Mouse (Mus musculus) thymus, adult 18-20 months (tissue): ENCODE data around the gene Sirt3.

Source experiments
- DNase-seq, 2 experiments: peaks; one replicate each; pipeline ENCODE4 v3.0.0; 2022; ENCODE audit warnings: mixed read lengths in 2 of 2

Gene Sirt3

GRCm38 (mm10) chr7:140881696-140882468, at the start of gene Sirt3, which contains the start of gene Psmd13:
Gene Sirt3 (minus strand): TSS chr7:140882309.
Gene Psmd13 (plus strand): TSS chr7:140881968.
- DNase-seq: peak; percentile 85 to 89

GRCm38 (mm10) chr7:140927181-140927580, 45.1 kb upstream of the Sirt3 start:
- no peak for DNase-seq

DNA sequence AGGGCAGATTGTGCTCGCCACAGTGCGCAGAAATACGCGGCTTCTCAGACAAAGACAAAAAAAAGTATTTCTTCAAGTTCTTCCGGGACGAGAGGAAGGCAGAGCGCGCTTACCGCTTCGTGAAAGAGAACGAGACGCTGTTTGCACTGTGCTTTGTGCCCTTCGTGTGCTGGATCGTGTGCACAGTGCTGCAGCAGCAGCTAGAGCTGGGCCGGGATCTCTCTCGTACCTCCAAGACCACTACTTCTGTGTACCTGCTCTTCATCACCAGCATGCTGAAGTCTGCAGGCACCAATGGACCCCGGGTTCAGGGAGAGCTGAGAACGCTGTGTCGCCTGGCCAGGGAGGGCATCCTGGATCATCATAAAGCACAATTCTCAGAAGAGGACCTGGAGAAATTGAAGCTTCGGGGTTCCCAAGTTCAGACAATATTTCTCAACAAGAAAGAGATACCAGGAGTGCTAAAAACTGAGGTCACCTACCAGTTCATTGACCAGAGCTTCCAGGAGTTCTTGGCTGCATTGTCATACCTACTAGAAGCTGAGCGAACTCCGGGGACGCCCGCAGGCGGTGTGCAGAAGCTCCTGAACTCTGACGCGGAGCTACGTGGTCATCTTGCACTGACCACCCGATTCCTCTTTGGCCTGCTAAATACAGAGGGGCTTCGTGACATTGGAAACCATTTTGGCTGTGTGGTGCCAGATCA, 41.1 kb upstream of the Sirt3 start:
- DNase-seq: no peak

DNA sequence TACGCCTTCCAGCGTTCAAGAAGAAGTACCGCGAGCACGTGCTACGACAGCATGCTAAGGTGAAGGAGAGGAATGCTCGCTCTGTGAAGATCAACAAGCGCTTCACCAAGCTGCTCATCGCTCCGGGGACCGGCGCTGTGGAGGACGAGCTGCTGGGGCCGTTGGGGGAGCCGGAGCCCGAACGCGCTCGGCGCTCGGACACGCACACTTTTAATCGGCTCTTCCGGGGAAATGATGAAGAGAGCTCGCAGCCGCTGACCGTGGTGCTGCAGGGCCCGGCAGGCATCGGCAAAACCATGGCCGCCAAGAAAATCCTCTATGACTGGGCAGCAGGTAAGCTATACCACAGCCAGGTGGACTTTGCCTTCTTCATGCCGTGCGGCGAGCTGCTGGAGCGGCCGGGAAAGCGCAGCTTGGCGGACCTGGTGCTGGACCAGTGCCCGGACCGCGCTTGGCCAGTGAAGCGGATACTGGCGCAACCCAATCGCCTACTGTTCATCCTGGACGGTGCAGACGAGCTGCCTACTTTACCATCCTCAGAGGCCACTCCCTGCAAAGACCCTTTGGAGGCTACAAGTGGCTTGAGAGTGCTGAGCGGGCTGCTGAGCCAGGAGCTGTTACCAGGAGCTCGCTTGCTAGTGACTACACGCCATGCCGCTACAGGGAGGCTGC, 40.4 kb upstream of the Sirt3 start:
- DNase-seq: no peak

DNA sequence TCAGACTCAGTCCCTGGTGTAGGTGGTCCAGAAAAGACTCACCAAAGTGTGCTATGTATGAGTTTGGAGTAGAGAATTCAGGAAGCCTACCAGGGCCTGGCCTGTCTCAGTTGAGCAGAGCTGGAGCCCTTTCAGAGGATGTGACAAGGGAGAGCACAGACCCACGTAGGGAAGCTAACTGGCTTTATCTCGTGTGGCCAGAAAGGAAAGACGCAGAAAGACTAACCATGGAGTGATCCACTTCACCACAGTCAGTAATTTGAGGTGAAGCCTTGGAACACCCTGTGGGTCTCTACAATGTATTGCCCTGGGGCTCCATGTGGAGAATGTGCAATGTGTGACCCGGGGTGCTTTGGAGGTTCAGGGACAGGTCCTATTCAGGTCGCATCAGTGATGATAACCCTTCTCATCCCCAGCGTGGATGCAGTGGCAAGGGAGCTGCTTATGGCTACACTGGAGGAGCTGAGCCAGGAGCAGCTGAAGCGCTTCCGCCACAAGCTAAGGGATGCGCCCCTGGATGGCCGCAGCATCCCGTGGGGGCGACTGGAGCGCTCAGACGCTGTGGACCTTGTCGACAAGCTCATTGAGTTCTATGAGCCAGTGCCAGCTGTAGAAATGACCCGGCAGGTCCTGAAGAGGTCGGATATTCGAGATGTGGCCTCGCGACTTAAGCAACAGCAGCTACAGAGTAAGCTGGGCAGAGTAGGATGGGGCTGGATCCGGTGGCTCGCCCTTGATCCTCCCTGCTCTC, 39.3 kb upstream of the Sirt3 start:
- DNase-seq: no peak

GRCm38 (mm10) chr7:140920418-140921029, 38.4 kb upstream of the Sirt3 start, which contains the start of gene Nlrp6:
Gene Nlrp6 (plus strand): TSS chr7:140920902.
- no peak for DNase-seq

- no peak for DNase-seq
These were observed 37.8 kb upstream of the Sirt3 start for GRCm38 (mm10) chr7:140919911-140920310.

GRCm38 (mm10) chr7:140914031-140914690, 32.1 kb upstream of the Sirt3 start:
- DNase-seq: no peak

DNA sequence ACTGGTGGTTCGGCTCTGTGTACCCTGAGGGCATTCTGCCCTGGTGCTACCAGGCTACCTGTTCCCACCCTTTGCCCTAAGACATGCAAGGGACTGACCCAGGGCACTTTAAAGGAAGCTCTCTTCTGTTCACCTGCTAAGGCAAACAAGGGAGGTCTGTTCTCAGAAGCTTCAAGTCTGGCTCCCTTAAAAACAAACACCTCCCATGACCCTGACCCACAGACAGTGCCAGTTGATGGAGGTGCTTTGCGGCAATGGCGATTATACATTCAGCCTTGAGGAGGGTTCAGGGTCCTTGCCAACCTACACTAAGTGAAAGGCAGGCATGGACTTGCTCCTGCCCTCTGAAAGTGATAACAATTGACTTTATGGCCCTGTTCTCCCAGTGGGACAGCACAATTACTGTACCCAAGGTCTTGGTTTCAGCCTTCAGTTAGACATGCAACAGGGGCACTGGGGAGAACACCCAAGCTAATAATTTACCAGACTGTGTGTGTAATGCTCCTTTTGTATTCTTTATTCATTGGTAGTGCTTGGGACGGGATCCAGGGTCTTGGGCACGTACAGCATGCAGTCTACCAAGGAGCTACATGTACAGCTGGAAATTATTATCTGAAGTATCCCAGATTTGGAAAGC, 30.9 kb upstream of the Sirt3 start:
- no peak for DNase-seq

DNA sequence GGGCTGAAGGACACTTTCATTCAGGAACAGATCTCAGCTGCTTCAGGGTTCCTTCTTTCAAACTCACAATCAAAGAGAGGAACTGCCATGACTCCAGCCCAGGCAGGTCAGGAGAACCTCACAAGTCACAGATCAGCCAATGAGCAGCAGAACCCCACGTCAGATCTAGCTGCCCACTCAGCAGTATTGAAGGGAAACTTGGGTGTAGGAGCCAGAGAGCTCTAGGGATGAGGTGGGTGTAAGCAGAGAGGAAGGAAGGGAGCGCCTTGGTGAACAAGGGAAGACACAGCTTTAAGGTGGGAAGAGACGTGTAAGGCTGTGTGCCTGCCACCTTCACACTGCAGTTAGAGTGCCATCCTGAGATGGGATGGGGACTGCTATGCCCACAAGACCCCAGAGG, 30.2 kb upstream of the Sirt3 start:
- DNase-seq: no peak

DNA sequence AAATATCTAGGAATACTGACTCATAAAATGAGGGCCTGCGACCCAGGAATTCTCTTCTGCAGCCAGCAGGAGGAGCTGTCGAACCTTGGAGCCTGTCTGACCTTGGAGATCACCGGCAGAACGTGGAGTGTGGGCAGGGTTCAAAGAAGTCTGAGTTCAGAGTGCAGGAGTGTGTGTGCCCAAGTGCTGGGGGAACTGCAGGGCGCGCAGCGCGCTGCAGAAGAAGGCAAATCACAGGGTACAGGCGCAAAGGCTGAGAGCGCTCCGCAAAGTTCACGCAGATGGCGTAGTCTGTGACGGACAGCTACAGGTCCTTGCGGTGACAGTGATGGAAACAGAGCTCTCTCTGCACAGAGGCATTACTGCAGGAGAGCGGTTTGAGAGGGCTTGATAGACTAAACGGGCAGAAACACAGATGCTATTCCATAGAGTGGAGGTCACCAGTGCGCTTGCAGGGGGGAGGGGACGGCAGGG, 26.6 kb upstream of the Sirt3 start:
- DNase-seq: peak; percentile 51 to 63

- no peak for DNase-seq
These were observed 26.1 kb upstream of the Sirt3 start for GRCm38 (mm10) chr7:140908181-140908580.

- DNase-seq: no peak
These were observed 25.6 kb upstream of the Sirt3 start for GRCm38 (mm10) chr7:140907697-140908096.

GRCm38 (mm10) chr7:140907131-140907530, 25.0 kb upstream of the Sirt3 start:
- DNase-seq: no peak

GRCm38 (mm10) chr7:140905642-140906081, 23.6 kb upstream of the Sirt3 start:
- no peak for DNase-seq

- DNase-seq: peak; percentile 44 to 46
These were observed 21.1 kb upstream of the Sirt3 start for GRCm38 (mm10) chr7:140903212-140903611.

GRCm38 (mm10) chr7:140902036-140902875, 20.1 kb upstream of the Sirt3 start:
- no peak for DNase-seq

DNA sequence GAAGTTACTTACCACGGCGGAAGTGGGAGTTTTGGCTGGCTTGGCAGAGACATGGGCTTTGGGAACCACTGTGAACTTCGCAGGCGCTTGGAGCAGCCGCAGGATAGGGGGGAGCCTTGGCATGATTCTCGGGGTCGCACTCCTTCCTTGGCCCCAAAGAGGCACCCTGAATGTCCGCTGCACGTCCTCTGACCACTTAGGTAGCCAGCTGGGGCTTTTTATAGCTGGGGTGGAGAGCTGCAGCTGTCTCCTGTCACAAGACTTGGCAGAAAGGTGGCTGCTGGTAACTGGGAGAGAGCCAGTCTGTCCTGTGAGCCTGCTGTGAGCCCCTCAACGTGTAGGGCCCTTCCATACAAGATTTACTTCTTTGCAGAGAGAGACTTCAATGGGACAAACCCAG, 18.1 kb upstream of the Sirt3 start, which contains the start of gene Cox8b:
Gene Cox8b (minus strand): TSS at position 227 of the 400 bp plus-strand sequence.
- no peak for DNase-seq

DNA sequence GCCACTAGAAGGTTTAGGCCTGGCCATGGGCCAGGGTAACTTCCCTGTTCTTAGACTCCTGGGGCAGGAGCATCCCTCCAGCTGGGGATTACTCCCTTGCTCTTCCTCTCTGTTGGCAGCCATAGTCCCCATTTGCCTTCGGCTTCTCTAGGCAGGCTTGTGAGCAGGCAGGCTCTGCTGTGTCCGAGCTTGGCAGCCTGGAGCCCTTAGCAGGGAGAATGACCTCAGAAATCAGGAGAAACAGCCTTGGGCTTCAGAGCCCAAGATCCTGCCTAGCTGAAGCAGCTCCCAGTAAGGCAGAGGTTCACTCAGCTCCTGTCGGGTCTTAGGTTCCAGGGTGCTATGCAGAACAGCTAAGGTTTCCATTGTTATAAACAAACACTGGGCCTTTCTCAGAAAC, 17.0 kb upstream of the Sirt3 start:
- DNase-seq: no peak

DNA sequence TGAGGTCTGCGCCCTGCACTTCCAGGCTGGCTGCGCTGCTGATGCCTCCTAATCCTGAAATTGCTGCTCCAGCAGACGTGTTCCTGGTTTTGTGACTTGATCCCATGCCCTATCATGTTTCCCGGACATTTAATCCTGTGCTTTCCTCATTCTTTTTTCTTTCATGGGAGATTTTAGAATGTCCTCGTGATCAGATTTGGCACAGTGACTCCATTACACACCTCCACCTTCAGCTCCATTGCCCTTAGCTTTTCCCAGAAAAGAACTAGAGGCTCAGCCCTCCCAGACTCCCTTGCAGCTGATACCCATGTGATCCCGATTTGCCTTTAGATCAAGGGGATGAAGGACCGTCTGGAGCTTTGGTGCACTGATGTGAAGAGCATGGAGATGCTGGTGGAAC, 15.8 kb upstream of the Sirt3 start:
- no peak for DNase-seq
